Mouse (Mus musculus): ENCODE results near the gene Alg2. TPM values are rescaled to one million over a fixed set of nuclear protein-coding genes. Genes with fewer than 3 reads are reported as not detected.

Gene Alg2
- 71.6 and 84.6 TPM in 2 replicates for polyA plus RNA-seq (2012; rRNA removed)

- DNase-seq (ENCODE audit: extremely low spot score in 1 of 2, low spot score in 1 of 2), result peak; percentile 96 to 98
Observed at GRCm38 (mm10) chr4:47473968-47474729, at the start of gene Alg2, which contains the start of gene Sec61b. Gene Alg2 (minus strand): TSS chr4:47474333. Gene Sec61b (plus strand): TSS chr4:47474658.

- DNase-seq (ENCODE audit: extremely low spot score in 1 of 2, low spot score in 1 of 2), result peak in 1 of 2 experiments; percentile 74
Observed at GRCm38 (mm10) chr4:47521884-47522605, 47.9 kb upstream of the Alg2 start.

- DNase-seq (ENCODE audit: extremely low spot score in 1 of 2, low spot score in 1 of 2), result no peak
Observed at GRCm38 (mm10) chr4:47520076-47520475, 45.9 kb upstream of the Alg2 start.

- DNase-seq (ENCODE audit: extremely low spot score in 1 of 2, low spot score in 1 of 2), result peak in 1 of 2 experiments; percentile 23
Observed at GRCm38 (mm10) chr4:47518551-47519181, 44.5 kb upstream of the Alg2 start.

- peak; percentile 25 to 70 for DNase-seq (ENCODE audit: extremely low spot score in 1 of 2, low spot score in 1 of 2)
Observed at GRCm38 (mm10) chr4:47504841-47505517, 30.8 kb upstream of the Alg2 start.

- no peak for DNase-seq (ENCODE audit: extremely low spot score in 1 of 2, low spot score in 1 of 2)
Observed at GRCm38 (mm10) chr4:47503045-47503444, 28.9 kb upstream of the Alg2 start.

- peak in 1 of 2 experiments; percentile 76 for DNase-seq (ENCODE audit: extremely low spot score in 1 of 2, low spot score in 1 of 2)
Observed at GRCm38 (mm10) chr4:47502546-47502971, 28.4 kb upstream of the Alg2 start.

GRCm38 (mm10) chr4:47499121-47499545 is 25.0 kb upstream of the Alg2 start:
- DNase-seq (ENCODE audit: extremely low spot score in 1 of 2, low spot score in 1 of 2), result no peak

- no peak for DNase-seq (ENCODE audit: extremely low spot score in 1 of 2, low spot score in 1 of 2)
Observed at GRCm38 (mm10) chr4:47497811-47498385, 23.8 kb upstream of the Alg2 start.

- DNase-seq (ENCODE audit: extremely low spot score in 1 of 2, low spot score in 1 of 2), result no peak
Observed at GRCm38 (mm10) chr4:47494686-47495085, 20.6 kb upstream of the Alg2 start.

GRCm38 (mm10) chr4:47494137-47494536 is 20.0 kb upstream of the Alg2 start:
- DNase-seq (ENCODE audit: extremely low spot score in 1 of 2, low spot score in 1 of 2), result no peak

GRCm38 (mm10) chr4:47493456-47493855 is 19.3 kb upstream of the Alg2 start:
- no peak for DNase-seq (ENCODE audit: extremely low spot score in 1 of 2, low spot score in 1 of 2)

GRCm38 (mm10) chr4:47492311-47493086 is 18.4 kb upstream of the Alg2 start:
- no peak for DNase-seq (ENCODE audit: extremely low spot score in 1 of 2, low spot score in 1 of 2)

GRCm38 (mm10) chr4:47491243-47491642 is 17.1 kb upstream of the Alg2 start:
- DNase-seq (ENCODE audit: extremely low spot score in 1 of 2, low spot score in 1 of 2), result no peak

GRCm38 (mm10) chr4:47480576-47480975 is 6.4 kb upstream of the Alg2 start:
- no peak for DNase-seq (ENCODE audit: extremely low spot score in 1 of 2, low spot score in 1 of 2)

GRCm38 (mm10) chr4:47480095-47480494 is 6.0 kb upstream of the Alg2 start:
- no peak for DNase-seq (ENCODE audit: extremely low spot score in 1 of 2, low spot score in 1 of 2)

- DNase-seq (ENCODE audit: extremely low spot score in 1 of 2, low spot score in 1 of 2), result no peak
Observed at GRCm38 (mm10) chr4:47477539-47477938, 3.4 kb upstream of the Alg2 start.

- no peak for DNase-seq (ENCODE audit: extremely low spot score in 1 of 2, low spot score in 1 of 2)
Observed at GRCm38 (mm10) chr4:47474730-47475643, 854 bp upstream of the Alg2 start.

Measured in frontal cortex, adult 2 months (tissue).